Mouse (Mus musculus): ENCODE results near the gene Wt1.

Gene Wt1

GRCm38 (mm10) chr2:105126279-105126678 is at the start of gene Wt1:
TSS of gene Wt1 (plus strand) at chr2:105126529.
- DNase-seq (ENCODE audit: low spot score in 2 of 2), result no peak

DNA sequence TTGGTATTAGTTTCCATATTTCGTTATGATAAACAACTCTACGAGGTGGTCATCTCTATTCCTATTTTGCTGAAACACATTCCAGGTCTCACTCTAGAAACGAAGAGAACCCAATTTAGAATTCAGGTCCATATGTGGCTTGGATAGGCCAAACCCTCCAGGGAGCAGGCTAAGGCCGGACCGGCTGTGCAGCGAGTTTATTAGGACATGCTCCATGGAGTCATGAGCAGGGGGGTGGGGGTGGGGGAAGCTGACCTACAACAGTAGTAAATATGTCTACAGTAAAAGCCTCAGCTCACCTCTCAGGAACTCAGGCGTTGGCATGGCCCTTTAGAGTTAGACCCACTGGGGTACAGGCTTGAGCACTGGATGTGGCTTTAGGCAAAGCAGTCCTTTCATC is 49.2 kb upstream of the Wt1 start:
- no peak for DNase-seq (ENCODE audit: low spot score in 2 of 2)

DNA sequence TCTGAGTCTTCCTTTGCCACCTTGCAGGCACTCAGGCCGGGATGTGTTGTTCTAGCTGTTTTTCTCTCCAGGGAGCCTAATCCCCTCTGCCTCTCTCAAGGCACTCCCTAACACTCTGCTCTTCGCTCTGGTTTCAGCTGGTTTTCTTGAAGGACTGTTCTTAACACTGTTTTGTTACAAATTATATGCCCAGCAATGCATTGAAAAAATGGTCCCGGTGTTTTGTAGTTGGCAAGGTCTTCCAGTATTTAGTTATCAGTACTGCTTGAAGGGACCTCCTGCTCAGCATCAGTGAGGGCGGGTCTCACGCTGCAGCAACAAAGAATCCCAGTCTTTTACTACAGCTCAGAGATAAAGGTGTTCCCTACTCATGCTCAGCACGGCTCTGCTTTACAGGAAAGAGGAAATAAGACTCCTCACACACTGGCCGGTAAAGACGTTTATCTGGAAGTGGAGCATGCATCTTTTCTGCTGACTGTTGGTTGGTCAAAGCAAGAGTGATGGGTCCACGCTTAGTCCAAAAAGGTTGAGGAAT is 44.0 kb upstream of the Wt1 start:
- no peak for DNase-seq (ENCODE audit: low spot score in 2 of 2)

GRCm38 (mm10) chr2:105084035-105084434 is 42.3 kb upstream of the Wt1 start:
- no peak for DNase-seq (ENCODE audit: low spot score in 2 of 2)

DNA sequence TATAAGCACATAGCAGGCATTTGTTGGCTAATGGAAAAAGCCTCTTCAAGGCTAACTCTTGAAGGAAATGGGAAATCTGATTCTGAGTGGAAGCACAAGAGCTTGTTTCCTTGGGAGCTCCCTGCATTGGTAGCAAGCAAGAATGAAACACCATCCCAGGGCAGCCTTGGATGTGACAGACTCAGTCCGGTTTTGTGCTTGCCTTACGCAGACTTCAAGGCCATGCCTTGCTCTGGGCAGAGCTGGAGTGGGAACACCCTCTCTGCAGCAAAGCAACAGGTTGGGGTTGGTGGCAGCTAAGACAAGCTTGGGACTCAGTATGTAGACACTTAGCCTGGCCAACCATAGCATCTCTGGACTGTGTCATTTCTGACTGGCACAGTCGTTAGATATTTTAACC is 40.2 kb upstream of the Wt1 start:
- DNase-seq (ENCODE audit: low spot score in 2 of 2), result no peak

GRCm38 (mm10) chr2:105088005-105088404 is 38.3 kb upstream of the Wt1 start:
- DNase-seq (ENCODE audit: low spot score in 2 of 2), result no peak

GRCm38 (mm10) chr2:105089083-105089482 is 37.2 kb upstream of the Wt1 start:
- no peak for DNase-seq (ENCODE audit: low spot score in 2 of 2)

DNA sequence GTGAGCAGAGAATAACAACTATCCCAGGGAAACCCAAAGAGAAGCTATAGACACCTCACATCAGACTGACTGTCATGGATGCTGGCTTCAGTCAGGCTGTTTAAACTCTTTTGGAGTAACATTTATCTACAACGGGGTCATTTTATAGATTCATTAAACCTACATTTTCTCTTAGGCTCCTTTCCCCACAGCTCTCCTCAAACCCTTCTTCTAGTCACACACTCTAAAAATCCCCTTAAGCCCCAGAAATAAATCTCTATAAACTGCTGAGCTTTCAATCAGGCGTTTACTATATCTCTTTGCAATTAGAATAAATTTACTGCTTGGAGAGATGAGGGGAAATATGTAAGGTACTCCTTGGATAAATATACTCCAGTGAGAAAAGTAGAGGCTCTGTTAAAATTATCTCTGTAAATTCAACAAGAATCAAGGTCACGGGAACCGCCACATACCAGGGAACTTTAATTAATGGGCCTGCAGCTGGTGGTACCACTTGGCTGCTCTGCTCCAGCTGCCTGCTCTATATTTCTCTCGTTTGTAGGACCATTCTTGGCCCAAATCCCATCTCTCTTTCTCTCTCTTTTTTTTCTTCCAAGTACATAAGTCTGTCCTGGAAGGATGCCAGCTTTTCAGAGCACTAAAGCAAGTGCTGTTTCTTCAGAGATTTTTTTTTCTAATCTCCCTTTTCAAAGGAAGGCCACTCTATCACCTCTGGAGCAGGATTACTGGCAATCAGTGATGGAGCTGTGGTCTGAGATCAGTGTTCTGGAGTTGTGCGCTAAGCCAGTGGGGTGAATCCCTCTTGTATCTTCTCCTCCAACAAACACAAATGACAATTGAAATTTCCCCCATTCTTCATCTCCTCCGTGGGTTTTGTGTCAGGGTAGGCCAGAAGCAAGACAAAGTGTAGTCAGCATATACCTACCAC is 36.5 kb upstream of the Wt1 start:
- DNase-seq (ENCODE audit: low spot score in 2 of 2), result peak in 1 of 2 experiments; percentile 40

- DNase-seq (ENCODE audit: low spot score in 2 of 2), result no peak
Measured at GRCm38 (mm10) chr2:105090991-105091390, 35.3 kb upstream of the Wt1 start.

GRCm38 (mm10) chr2:105091718-105092117 is 34.6 kb upstream of the Wt1 start, which contains the start of gene Gm11060:
TSS of gene Gm11060 (plus strand) at chr2:105092018.
- DNase-seq (ENCODE audit: low spot score in 2 of 2), result no peak

- peak in 1 of 2 experiments; percentile 8 for DNase-seq (ENCODE audit: low spot score in 2 of 2)
Measured at GRCm38 (mm10) chr2:105097294-105097953, 28.9 kb upstream of the Wt1 start.

- no peak for DNase-seq (ENCODE audit: low spot score in 2 of 2)
Measured at GRCm38 (mm10) chr2:105099410-105099809, 26.9 kb upstream of the Wt1 start.

DNA sequence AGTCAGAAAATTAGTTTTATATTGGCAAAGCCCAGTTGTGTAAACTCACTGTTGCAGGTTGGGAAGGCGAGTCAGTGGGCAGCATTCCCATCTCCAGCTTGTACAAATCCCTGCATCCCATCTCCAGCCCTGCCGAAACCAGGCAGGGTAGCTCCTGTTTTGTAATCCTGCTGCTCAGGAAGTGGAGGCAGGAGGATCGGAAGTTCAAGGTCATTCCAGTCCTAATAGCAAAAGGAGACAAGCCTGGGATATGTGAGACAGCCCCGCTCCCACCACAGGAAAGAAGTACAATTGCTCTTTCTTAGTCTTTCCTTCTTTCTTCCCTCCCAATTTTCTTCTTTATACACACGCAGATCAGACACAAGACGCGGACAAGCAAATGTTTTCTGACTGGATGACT is 25.8 kb upstream of the Wt1 start:
- DNase-seq (ENCODE audit: low spot score in 2 of 2), result no peak

DNA sequence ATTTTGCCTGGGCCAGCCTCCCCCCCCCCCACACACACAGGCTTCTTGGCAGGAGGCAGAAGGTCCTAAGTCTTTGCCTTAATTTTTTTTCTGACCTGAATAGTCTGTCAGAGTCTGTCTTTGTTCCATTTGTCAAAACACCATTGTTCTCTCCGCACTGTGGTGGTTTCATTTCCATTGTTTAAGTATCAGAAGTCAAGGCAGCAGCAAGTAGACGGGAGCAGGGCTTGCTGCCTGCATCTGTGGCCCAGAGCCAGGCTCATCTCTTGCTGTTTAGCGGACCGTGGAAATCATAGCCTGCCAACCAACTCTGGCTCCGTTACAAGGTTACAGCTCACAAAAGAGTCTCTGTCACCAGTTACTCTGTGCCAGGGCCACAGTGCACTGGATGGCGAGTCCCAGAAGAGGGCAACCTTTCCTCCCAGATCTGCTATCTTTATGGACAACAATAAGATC is 17.6 kb upstream of the Wt1 start:
- peak; percentile 54 to 82 for DNase-seq (ENCODE audit: low spot score in 2 of 2)

DNA sequence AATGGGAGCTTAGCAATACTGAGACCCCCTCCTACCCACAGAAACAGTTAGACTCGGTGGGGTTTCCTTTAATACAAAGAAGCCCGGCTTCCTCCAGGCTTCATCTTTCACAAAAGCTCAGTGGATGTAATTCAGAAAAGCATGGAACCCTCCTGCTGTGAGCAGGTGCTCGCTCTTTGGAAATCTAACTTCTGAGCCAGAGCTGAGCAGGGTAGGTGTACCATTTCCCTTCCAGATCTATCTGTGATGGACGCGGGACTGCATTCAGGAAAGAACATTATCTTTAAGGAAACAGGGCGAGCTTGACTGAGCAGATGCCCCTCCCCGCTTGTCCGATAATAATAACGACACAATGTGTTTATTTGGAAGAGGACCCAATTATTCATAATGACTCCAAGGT is 12.3 kb upstream of the Wt1 start:
- DNase-seq (ENCODE audit: low spot score in 2 of 2), result no peak

- no peak for DNase-seq (ENCODE audit: low spot score in 2 of 2)
Measured at GRCm38 (mm10) chr2:105117669-105118068, 8.7 kb upstream of the Wt1 start.

DNA sequence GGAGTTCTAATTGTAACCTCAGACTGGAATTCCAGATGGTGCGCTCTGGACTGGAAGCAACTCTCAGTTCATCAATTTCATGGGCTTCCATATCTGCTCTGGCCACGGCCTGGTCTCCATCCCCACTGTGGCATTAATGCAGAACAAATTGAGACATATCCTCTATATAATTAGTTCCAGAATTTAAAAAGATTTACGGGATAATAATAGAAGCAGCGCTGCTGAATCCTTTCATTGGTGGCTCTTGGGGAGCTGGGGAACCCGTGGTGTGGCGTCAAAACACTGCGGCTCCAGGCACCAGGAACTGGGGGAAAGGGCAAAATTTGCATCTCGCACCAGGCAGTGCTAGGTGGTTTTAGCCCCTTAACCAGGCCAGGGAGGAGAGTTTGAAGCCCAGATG is 4.1 kb upstream of the Wt1 start:
- no peak for DNase-seq (ENCODE audit: low spot score in 2 of 2)

GRCm38 (mm10) chr2:105122886-105123285 is 3.4 kb upstream of the Wt1 start:
- DNase-seq (ENCODE audit: low spot score in 2 of 2), result no peak

DNA sequence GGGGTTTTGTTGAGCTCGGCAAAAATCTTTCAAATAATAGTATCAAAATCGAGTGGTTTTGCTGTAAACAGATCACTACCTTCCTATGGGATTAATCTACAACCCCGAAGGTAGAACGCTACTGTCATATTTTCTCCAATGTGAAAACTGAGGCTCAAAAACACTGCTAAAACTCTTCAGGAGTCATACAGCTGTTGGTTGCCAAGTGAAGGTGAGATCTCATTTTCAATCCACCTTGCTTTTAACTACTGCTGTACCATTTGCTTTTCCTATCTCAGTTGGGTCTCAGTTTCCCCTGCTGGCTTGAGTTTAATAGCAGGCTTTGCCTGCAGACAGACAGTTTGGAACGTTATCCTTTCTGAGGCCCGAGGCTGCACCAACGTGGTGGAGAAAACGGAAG is 2.9 kb upstream of the Wt1 start:
- DNase-seq (ENCODE audit: low spot score in 2 of 2), result no peak

DNA sequence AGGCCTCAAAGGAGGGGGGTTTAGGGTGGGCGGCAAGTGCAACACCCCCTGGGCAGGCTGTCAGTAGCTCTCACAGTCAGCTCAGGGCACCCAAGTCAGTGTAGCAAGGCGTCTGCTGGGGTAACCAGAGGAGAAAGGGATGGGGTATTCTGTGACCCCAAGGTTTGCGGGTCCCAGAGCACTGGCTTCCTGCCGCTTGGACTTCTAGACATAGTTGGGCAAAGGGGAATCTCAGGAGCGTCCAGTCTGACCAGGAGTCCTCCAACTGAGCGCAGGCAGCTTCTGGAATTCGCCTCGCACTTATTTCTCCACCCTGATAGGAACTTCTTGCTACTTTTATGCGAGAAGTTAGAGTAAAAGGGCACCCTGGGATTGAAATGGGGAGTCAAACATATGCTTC is 2.4 kb upstream of the Wt1 start:
- DNase-seq (ENCODE audit: low spot score in 2 of 2), result no peak

GRCm38 (mm10) chr2:105124391-105124790 is 1.9 kb upstream of the Wt1 start:
- DNase-seq (ENCODE audit: low spot score in 2 of 2), result no peak

GRCm38 (mm10) chr2:105125205-105125604 is 1.1 kb upstream of the Wt1 start:
- no peak for DNase-seq (ENCODE audit: low spot score in 2 of 2)

- no peak for DNase-seq (ENCODE audit: low spot score in 2 of 2)
Measured at GRCm38 (mm10) chr2:105125641-105126040, 688 bp upstream of the Wt1 start.

All from frontal cortex, postnatal 36 days (tissue).